12 mouse cellular contexts compared by ENCODE assay signal in genomic region chr9:58008336-58009014, GRCm38 (mm10). TPM values are rescaled to one million over a fixed set of nuclear protein-coding genes. Genes with fewer than 3 reads are reported as not detected.
DNase-seq lines count a peak whose midpoint lies in the region; ATAC-seq and TF ChIP-seq lines count a peak whose summit lies in the region.
"Had no signal": no experiment of that assay in that cellular context is flagged by ENCODE, and none has a peak within 500 bp of the region (broad histone marks: within the 10 kb centered on the region; RNA-seq: fewer than 3 reads in every experiment).

No protein-coding gene starts in this region.

- no peaks in the 10 kb centered on the region for H3K79me2 ChIP-seq in heart, adult 2 months (replicated peaks; ENCODE audit: control insufficient read depth, insufficient read depth, low read length)

- no peaks in the 10 kb centered on the region for H3K36me3 ChIP-seq in heart, embryonic 15.5 days
- H3K36me3 ChIP-seq in heart, adult 2 months (ENCODE audit: control insufficient read depth, insufficient read depth, low read length) = no peaks in the 10 kb centered on the region
- H3K36me3 ChIP-seq in hindbrain, embryonic 10.5 days = no peaks in the 10 kb centered on the region
- no peaks in the 10 kb centered on the region for H3K36me3 ChIP-seq in midbrain, embryonic 12.5 days
- H3K36me3 ChIP-seq: embryonic facial prominence, embryonic 15.5 days had no signal

- peaks cover 3% of the 10 kb centered on the region; the same call in 1 of the 2 replicates for H3K27me3 ChIP-seq in heart, embryonic 15.5 days
- no peaks in the 10 kb centered on the region for H3K27me3 ChIP-seq in heart, adult 2 months (ENCODE audit: control insufficient read depth, insufficient read depth, low read length)
- no peaks in the 10 kb centered on the region for H3K27me3 ChIP-seq in hindbrain, embryonic 10.5 days (ENCODE audit: insufficient read depth, poor library complexity, severe bottlenecking)
- H3K27me3 ChIP-seq in midbrain, embryonic 12.5 days = no peaks in the 10 kb centered on the region; the same call in 1 of the 2 replicates
- H3K27me3 ChIP-seq: embryonic facial prominence, embryonic 15.5 days had no signal

- TF ChIP-seq POLR2A in heart, adult 2 months (IDR thresholded peaks at IDR 0.05; ENCODE audit: insufficient read depth, low read depth, low read length) = no peak

- intact Hi-C loops in heart, adult 2 months (cut with DNase I) = no loop called here

- peak overlapping the region; percentile 67 for H3K27ac ChIP-seq in heart, embryonic 15.5 days
- no peak overlapping the region for H3K27ac ChIP-seq in heart, adult 2 months
- peak overlapping the region; percentile 93 for H3K27ac ChIP-seq in hindbrain, embryonic 10.5 days
- peak overlapping the region; percentile 93 for H3K27ac ChIP-seq in midbrain, embryonic 12.5 days (replicated peaks)
- H3K27ac ChIP-seq: embryonic facial prominence, embryonic 15.5 days had no signal

- no peak for TF ChIP-seq EP300 in heart, adult 2 months (IDR thresholded peaks at IDR 0.05; ENCODE audit: insufficient read depth, low read depth, low read length)

- no peak for DNase-seq in heart, adult 2 months
- DNase-seq in brain, adult 2 months (ENCODE audit: low read depth, low spot score) = peak; percentile 46
- peak; percentile 8 for DNase-seq in hindbrain, embryonic 10.5 days (ENCODE audit: low spot score)
- DNase-seq in cerebellum, adult 8-10 months = no peak
- no peak for DNase-seq in left cerebral cortex, adult 11 months (ENCODE audit: low spot score)
- no peak for DNase-seq in left cerebral cortex, adult 9 months (ENCODE audit: low spot score in 2 of 2)
- DNase-seq: thymus, postnatal 36 days had no signal

- H3K9ac ChIP-seq in heart, embryonic 15.5 days = no peak overlapping the region
- no peak overlapping the region for H3K9ac ChIP-seq in heart, adult 2 months (ENCODE audit: low read depth, low read length)
- peak overlapping the region; percentile 41; the same call in 1 of the 2 replicates for H3K9ac ChIP-seq in midbrain, embryonic 12.5 days (replicated peaks)
- H3K9ac ChIP-seq: embryonic facial prominence, embryonic 15.5 days had no signal

- 52% methylated on average over 12 of the region's 12 CpGs for WGBS in heart, embryonic 15.5 days
- 60% methylated on average over 12 of the region's 12 CpGs for WGBS in heart, adult 2 months
- 60% methylated on average over 12 of the region's 12 CpGs for WGBS in hindbrain, embryonic 10.5 days
- WGBS in midbrain, embryonic 12.5 days = 56% methylated on average over 12 of the region's 12 CpGs

- no peaks in the 10 kb centered on the region for H3K9me3 ChIP-seq in heart, embryonic 15.5 days (replicated peaks)
- no peaks in the 10 kb centered on the region for H3K9me3 ChIP-seq in hindbrain, embryonic 10.5 days
- H3K9me3 ChIP-seq in midbrain, embryonic 12.5 days = no peaks in the 10 kb centered on the region
- H3K9me3 ChIP-seq: embryonic facial prominence, embryonic 15.5 days had no signal

- TF ChIP-seq CTCF in heart, adult 2 months (IDR thresholded peaks at IDR 0.05) = no peak

- H3K4me1 ChIP-seq in heart, embryonic 15.5 days (replicated peaks) = peaks cover 19% of the 10 kb centered on the region
- no peaks in the 10 kb centered on the region for H3K4me1 ChIP-seq in heart, adult 2 months (ENCODE audit: control insufficient read depth, insufficient read depth, low read length)
- H3K4me1 ChIP-seq in hindbrain, embryonic 10.5 days (replicated peaks) = peaks cover 29% of the 10 kb centered on the region
- H3K4me1 ChIP-seq in midbrain, embryonic 12.5 days = peaks cover 30% of the 10 kb centered on the region

- peak overlapping the region; percentile 51 for H3K4me2 ChIP-seq in heart, embryonic 15.5 days
- peak overlapping the region; percentile 43 for H3K4me2 ChIP-seq in midbrain, embryonic 12.5 days (replicated peaks)
- H3K4me2 ChIP-seq: embryonic facial prominence, embryonic 15.5 days had no signal

- 0 out of 2 replicates have a peak, but pooled peaks have one; percentile 23 for ATAC-seq in heart, embryonic 15.5 days (replicated peaks; ENCODE audit: insufficient number of reproducible peaks, insufficient read depth, low FRiP score, low read depth)
- peak; percentile 81 for ATAC-seq in midbrain, embryonic 12.5 days (ENCODE audit: low FRiP score, low read depth)

- H3K4me3 ChIP-seq in heart, embryonic 15.5 days = peak overlapping the region; percentile 11; the same call in 1 of the 2 replicates
- H3K4me3 ChIP-seq in heart, adult 2 months = no peak overlapping the region
- peak overlapping the region; percentile 25 for H3K4me3 ChIP-seq in hindbrain, embryonic 10.5 days
- peak overlapping the region; percentile 19; the same call in 1 of the 2 replicates for H3K4me3 ChIP-seq in midbrain, embryonic 12.5 days
- H3K4me3 ChIP-seq: embryonic facial prominence, embryonic 15.5 days had no signal

RNA-seq across cellular contexts. Expression of gene Cyp11a1, which starts 2.3 kb away (rescaled TPM):
- 0.29 and 1.3 TPM in 2 replicates for polyA plus RNA-seq in heart, embryonic 15.5 days (2015; fragmentation: Nextera tagmentation; extraction: Ambion mirVana)
- under 1 TPM in 1 of 2 experiments, not detected in 1; 0.29 TPM for total RNA-seq in heart, adult 2 months (2021)
- 0.06 and 0.29 TPM in 2 replicates for polyA plus RNA-seq in heart, adult 2 months (2012; rRNA removed)
- not detected in 2 replicates for polyA plus RNA-seq in hindbrain, embryonic 10.5 days (2016; fragmentation: Nextera tagmentation; extraction: Ambion mirVana)
- 0.42 TPM in 1 of 2 replicates, not detected in the other for polyA plus RNA-seq in midbrain, embryonic 12.5 days (2016; fragmentation: Nextera tagmentation; extraction: Ambion mirVana)

RNA-seq across cellular contexts. Expression of gene Stra6, which starts 55.1 kb away (rescaled TPM):
- 0.14 and 0.76 TPM in 2 replicates for polyA plus RNA-seq in heart, embryonic 15.5 days (2015; fragmentation: Nextera tagmentation; extraction: Ambion mirVana)
- under 1 TPM; 0.34 to 0.65 TPM for total RNA-seq in heart, adult 2 months (2021)
- polyA plus RNA-seq in heart, adult 2 months (2012; rRNA removed) = 0.68 and 1.3 TPM in 2 replicates
- polyA plus RNA-seq in hindbrain, embryonic 10.5 days (2016; fragmentation: Nextera tagmentation; extraction: Ambion mirVana) = 11.2 and 15.8 TPM in 2 replicates
- 8.6 and 9.1 TPM in 2 replicates for polyA plus RNA-seq in midbrain, embryonic 12.5 days (2016; fragmentation: Nextera tagmentation; extraction: Ambion mirVana)
- total RNA-seq: granulocyte monocyte progenitor cell, adult 5-6 weeks had no signal
- polyA plus RNA-seq: liver, embryonic 16.5 days had no signal

Comparison
In these comparisons a context has a peak if more than half of its experiments do, and no peak if none do; other contexts are left out.
1. DNase-seq: peak in brain, adult 2 months (single experiment) and hindbrain, embryonic 10.5 days (single experiment); none in heart, adult 2 months (0 of 2), cerebellum, adult 8-10 months (single experiment), left cerebral cortex, adult 11 months (single experiment) and left cerebral cortex, adult 9 months (0 of 2).